Mouse (Mus musculus) bone marrow, adult 2 months (tissue): ENCODE results near the gene P2rx5.

Experiments
- CTCF ChIP-seq: fragments of 200-500 bp; IDR thresholded peaks from 2 replicates; pipeline ENCODE4 v1.5.1; 2011; ENCODE audit warnings: low read length, control low read depth; ENCODE audit not compliant: control insufficient read depth, insufficient read depth
- POLR2A ChIP-seq: fragments of 200-500 bp; IDR thresholded peaks from 2 replicates; pipeline ENCODE4 v1.6.1; 2011; ENCODE audit warnings: low read depth, mild to moderate bottlenecking, control low read depth, low read length, borderline replicate concordance; ENCODE audit not compliant: control insufficient read depth

DNA sequence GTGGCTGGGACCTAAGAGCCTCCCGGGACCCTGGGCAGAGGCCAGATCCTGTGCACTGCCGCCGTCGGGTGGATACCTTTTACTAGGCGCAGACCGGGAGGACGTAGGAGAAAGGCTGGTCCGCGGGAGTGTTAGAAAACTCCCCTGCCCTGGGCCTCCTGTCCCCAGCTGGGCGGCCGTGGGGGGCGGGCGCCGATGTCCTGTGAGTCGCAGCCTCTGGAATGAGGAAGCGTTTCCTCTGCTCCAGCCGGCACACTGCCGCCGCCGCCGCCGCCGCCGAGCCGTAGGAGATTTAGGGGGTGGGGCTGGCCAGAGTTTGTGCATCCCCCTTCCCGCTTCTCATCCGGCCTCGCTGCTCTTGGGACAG lies 17.3 kb downstream of the P2rx5 start:
- TF ChIP-seq CTCF (no peak), POLR2A (no peak)
